Mouse (Mus musculus): ENCODE data around the gene Plin3.

Gene Plin3

DNA sequence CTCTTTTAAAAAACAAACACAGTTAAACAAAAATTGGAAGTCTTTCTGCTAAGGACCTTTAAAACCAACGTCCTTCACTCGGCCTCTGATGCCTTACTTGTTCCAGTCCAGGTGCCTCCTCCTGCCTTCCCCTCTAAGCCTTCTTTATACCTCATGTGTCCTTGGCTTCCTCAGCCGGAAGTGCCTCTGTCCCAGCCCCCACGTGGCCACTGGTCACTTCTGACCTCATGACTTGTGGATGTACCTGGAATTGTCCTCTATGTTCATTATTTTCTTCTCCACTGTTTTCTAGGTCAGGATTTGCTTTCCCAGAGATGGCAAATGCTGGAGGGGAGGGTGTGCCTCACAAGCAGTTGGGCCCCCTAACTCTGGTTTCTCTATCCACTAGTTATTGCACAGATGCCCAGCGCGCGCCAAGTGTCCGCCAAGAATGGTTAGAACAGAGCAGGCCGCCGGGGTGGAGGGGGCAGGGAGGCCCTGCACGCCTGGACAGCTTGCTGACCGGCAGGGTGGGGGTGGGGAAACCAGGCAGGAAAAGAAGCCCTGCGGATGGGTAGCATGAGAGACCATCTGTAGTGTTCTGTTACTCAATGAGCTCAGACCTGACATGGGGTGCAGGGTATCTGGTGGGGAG is 9.8 kb upstream of the Plin3 start:
- DNase-seq (ENCODE audit: low spot score in 2 of 2) = no peak

DNA sequence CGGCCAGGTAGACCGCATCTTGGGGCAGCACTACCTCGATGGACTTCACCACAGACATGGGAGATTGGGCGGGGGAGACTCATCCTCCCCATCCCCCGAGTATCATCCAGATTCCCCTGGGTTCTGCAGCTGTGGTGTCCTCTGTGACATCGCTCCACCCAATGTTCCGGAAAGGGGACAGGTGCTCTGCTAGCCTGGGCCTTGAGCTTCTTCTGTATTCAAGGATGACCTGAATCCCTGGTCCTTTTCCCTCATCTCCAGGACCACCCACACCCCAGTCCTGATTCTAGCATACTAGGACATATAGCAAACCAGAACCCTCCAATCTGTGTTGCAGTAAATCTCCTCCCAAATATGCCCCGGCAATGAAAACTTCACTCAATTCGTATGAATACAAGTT is 7.5 kb upstream of the Plin3 start, which contains the start of gene Arrdc5:
Gene Arrdc5, minus strand, starts transcription at position 101 of the 400 bp plus-strand sequence.
- DNase-seq (ENCODE audit: low spot score in 2 of 2) = no peak

DNA sequence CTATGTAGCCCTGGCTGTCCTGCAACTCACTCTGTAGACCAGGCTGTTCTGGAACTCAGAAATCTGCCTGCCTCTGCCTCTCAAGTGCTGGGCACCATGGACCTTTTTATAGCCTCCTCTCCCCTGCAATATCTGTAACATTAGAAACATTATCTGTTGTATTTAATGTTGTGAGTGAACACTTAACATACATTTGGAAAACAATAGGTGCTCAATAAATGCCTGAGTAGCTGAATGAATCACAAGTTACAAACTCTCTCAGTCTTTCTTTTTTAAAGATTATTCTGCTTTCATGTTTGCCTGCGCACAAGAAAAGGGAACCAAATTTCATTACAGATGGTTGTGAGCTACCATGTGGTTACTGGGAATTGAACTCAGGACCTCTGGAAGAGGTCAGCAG is 5.6 kb upstream of the Plin3 start:
- DNase-seq (ENCODE audit: low spot score in 2 of 2) = no peak

DNA sequence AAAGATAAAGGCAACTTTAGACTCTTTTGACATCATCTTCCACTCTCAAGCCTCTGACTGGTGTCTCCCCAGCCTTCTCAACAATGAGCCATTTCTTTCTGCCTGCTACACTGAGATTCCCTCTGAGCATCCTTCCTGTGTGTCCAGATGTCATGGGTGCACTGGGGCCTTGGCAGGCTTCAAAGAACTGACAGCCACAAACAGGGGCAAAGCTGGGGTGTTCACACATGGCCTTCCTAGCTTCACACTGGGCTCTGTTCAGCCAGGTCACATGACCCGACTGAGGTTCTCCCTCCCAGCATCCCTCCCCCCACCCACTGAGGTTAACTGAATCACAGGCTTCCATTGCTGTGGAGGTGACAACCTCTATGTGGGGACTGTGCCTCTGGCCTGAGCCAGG is 3.5 kb upstream of the Plin3 start:
- DNase-seq (ENCODE audit: low spot score in 2 of 2) = no peak

DNA sequence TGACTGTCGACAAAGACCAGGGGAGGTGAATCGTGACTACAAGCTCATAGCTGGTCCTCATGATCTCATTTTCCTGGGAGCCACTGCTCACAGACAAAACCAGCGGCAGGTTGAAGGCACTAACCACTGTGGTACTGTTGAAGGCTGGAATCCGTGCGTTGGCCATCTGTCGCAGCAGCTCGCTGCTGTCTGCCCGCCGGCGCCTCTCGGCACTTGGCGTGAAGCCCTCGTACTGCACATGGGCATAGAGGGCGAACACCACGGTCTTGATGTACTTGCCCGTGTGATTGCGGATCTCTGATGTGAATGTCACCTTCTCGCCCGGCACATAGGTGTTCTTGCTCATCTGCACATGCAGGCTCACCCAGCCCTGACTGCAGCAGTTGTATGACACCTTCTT is 1.6 kb upstream of the Plin3 start:
- DNase-seq (ENCODE audit: low spot score in 2 of 2) = peak in 1 of 2 experiments; percentile 49

DNA sequence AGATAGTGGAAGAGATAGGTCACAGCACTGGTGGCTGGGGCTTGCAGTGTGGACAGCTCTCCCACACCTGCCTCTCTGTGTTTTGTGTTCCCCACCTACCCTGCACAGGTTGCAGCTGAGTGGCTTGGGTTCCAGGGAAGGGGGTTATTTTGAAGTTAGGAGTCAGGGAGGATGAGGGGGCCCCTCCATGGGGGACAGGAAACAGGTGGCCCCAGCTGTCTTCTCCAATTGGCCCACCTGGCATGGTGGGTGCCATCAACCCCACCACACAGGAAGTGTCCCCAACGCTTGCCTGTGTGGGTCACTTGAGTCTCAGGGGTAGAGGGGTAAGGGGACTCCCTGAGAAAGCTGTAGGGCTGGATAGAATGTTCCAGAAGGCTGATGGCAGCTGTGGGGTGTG is 618 bp upstream of the Plin3 start:
- DNase-seq (ENCODE audit: low spot score in 2 of 2) = no peak

DNA sequence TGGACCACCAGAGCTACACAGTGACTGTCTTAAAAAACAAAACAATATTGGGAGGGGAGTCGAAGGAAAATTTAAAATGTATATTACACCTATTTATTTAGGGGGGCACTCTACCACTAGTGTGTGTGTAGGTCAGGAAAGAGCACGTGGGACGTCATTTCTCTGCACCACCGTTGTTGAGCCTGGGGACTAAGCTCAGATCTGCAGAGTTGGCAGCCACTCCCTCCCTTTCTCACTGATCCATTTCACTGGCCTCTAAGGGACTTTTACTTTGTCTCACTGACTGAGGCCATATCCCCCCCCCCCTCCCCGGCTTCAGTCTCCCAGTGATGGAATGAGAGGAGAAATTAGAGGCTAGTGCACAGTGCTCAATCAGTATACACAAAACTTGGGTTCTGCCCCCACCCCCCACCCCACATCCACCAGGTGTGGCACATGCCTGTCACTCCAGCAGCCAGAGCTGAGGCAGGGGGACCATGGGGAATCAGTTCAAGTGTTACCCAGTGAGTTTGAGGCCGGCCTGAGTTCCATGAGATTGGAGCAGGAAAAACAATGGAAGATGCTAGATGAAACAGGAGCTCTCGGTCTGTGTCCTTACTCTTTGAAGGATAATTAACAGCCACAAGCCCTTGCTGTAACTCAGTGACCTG is 722 bp downstream of the Plin3 start:
- no peak for DNase-seq (ENCODE audit: low spot score in 2 of 2)

DNA sequence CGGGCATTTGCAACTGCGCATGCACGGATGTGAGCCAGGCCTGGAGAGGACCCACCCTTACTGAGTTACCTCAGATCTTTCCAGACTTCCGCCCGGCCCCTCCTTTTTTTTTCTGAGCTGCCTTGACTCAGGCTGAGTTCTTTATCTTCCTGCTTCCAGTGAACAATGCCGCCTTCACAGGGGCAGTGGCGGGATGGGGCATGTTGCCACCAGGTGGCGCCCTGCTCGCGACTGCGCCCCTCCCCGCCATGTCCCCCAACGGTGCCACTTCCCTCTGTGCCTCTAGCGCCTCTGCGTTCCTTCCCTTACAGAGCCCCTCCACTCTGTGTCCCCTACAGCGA is 1.5 kb downstream of the Plin3 start:
- DNase-seq (ENCODE audit: low spot score in 2 of 2) = peak in 1 of 2 experiments; percentile 59

DNA sequence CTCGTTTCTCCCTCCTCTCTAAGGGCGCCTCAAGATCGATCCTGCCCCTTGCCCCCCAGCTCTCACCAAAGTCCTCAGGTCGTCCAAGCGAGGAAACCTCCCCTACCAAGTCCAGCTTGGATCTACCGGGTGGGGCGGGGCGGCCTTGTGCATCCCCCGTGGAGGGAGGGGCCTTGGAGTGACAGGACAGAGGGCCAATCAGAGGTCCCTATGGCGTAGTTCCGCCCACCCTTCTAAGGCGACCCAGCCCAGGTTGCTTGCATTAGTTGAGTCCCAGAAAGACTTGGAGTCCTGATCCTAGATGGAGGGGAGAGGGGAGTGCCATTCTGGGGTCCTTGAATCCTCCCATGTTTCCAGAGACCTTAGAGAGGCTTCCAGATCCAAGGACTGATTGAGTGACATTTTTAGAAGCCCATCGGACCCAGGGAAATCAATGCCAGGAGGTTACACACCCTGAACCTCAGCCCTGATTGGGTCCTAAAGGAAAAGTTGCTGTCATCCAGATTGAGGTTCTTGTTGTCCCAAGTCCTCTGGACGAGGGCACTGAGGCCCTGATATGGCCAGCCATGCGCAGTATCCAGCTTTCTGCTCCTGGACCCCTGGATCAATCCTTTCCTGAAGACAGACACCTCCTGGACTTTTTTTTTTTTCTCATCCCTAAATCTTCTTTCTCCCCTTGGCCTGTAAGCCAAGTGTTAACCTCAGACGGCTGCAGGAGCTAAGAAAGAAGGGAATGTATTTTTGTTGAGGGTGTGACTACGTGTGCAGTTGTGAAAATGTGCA is 2.1 kb downstream of the Plin3 start:
- peak in 1 of 2 experiments; percentile 64 for DNase-seq (ENCODE audit: low spot score in 2 of 2)

DNA sequence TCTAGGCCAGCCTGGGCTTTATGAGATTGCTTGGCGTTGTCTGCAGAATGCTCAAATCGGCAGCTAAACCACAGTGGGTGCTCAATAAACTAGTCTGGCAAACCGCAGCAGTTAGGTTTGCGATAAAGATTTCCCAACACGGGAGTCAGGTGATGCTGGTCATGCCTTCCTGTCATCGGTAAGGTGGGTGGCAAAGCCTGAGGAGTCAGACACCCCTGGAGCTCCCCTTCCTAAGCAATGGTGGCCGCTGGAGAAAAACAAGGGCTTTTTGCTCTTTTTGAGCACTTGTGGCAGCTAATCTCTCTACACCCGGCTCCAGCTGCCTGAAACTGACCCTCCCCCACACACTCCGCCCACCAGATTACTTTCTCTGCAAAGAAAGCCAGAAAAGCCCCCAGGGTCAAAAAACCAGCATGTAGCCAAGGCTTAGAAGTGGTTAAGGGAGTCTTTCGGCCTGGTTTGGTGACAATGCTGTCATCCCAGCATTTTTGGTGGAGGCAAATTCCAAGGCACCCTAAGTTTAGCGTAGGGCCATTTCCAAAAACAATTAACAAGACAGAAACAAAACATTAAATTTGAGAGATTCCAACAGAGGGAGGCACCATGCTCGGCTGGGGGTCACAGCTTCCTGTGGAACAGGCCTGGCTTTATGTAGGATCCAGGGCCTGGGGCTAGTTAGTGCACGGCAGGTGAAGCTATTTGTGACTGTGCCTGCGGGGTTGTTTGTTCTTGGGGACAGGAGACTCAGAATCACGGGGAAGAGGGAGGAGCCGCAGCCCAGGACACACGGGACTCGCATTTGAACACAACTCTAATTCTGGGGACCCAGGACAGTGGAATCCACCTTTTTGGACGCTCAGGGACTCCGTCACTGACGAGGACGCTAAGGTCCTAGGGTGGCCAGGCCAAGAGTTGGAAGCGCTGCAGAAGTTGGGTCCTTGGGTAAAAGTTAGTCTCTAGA is 3.0 kb downstream of the Plin3 start:
- no peak for DNase-seq (ENCODE audit: low spot score in 2 of 2)

DNA sequence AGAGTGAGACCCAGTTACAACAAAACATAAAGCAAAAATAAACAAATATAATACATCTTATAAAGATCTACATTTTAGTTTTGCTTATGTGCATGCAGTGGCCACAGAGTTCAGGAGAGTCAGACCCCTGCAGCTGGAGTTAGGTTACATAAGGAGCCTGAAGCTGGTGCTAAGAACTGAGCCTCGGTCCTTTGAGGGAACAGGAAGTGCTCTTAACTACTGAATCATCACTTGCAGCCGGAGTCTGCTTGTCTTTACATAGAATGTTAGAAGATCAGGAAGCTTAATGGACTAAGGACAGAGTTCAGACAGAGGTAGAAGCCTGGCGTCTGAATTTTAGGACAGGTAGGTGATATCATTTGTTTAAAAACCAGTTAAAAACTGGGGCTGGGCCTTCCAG is 3.8 kb downstream of the Plin3 start:
- DNase-seq (ENCODE audit: low spot score in 2 of 2) = no peak

DNA sequence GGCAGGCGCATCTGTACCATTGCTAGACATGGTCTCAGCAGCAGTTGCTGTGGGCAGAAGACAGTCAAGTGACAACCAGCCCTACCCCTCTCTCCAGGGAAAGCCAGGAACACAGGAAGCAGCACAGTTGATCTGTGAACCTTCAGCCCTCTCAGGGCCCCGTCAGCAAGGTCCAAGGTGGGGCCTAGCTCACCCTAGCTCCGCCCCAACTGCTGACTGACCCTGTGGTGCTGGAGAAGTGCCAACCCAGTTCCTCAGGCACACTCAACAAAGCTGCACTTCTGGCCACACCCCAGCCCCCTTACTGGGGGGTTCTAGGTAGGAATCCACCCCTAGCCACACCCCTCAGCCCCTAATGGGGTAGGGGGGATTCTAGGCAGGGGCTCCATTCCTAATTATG is 4.8 kb downstream of the Plin3 start:
- no peak for DNase-seq (ENCODE audit: low spot score in 2 of 2)

DNA sequence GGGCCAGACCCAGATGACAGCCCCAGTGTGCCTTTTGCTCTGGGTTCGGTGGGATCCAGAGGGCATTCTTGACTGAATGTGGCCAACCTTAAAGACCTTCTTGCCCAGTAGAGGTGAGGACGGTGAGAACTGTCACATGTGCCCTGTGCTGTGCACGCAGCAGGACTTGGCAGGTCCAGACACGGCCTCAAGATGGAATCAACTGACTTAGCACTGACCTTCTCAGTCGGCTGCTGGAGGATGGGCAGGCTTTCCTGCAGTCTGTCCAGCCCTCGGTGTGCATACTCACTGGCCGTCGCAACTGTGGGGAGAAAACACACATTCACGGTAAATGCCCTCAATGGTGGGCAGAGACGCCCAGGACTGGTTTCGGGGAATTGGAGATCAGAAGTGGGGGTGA is 6.7 kb downstream of the Plin3 start:
- DNase-seq (ENCODE audit: low spot score in 2 of 2) = no peak

DNA sequence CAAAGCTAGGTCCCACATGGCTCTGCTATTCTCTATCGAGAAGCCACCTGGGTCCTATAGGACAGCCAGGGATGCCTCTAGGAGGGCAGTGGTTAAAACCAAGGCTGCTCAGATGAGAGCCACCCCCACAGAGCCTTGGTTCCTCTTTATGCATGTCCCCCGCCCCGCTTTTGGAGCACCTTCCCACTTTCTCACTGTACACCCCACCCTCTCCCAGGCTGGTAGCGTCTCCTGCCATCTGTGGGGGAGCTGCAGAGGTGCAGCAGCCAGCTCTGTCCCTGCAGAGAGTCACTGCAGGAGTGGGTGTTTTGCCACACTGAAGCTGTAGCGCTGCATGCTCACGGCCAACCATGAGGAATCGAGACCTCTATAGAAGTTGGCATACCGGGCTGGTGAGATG is 9.4 kb downstream of the Plin3 start:
- peak in 1 of 2 experiments; percentile 66 for DNase-seq (ENCODE audit: low spot score in 2 of 2)

DNA sequence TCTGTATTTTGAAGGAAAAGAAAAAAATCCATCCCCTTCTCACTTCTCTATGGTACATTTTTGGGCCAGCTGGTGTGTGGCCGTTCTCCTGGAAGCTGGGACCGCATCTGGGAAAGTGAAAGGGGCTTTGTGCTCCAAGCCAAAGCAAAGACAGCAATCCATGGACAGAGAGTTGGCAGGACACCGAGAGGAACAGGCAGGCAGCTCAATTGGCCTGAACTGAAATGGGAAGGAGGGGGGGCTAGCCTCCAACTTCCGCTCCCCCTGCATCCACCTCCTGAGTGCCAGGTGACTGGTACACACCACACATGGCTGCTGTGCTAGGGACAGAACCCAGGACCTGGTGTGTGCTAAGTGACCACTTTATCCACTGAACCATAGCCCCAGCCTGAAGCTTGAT is 9.9 kb downstream of the Plin3 start:
- DNase-seq (ENCODE audit: low spot score in 2 of 2) = no peak

DNA sequence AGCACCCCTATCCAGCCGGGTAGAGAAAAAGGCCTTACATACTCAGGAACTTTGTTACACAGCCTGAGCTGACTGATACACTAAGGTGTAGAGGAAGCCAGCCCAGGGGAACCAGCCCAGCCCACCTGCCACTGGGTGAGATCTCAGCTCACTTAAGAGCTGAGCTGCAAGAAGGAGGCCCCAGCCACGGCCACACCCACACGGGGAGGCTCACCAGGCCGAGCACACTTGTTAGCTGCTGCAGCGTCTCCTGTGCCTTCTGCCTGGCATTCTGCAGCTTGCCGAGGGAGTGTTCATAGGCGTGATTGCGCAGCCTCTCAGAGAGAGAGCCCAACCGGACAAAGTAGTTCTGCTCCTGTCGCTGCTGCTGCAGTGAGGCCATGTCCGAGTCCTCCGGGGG is 11.5 kb downstream of the Plin3 start:
- DNase-seq (ENCODE audit: low spot score in 2 of 2) = no peak

DNA sequence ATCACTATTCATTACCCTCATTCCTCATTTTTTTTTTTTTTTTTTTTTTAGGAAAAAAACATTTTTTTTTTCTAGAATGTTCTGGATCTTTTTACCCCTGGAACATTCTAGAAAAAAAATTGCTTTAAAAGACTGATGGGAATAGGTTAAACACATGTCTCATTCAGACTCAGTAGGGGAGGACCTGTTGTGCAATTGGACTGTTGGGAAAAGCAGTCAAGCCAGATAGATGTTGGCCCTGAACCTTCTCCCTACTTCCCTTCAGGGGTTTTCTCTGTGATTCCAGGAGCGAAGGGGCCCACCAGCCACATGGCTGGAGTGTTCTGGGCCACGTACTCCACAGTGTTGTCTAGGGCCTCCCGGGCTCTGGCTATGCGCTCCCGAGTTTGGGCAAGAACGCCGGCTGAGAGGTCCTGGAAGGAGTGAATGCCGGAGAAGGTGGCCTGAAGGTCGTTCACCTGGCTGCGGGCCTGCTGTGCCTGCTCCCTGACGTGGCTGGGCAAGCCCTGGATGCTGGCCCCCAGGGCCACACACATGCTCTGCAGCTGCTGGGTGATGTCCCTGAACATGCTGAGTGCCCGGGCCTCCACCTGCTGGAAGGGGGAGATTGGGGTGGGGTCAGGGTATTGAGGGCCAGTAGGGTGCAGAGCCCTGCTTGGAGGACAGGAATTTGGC is 13.1 kb downstream of the Plin3 start:
- no peak for DNase-seq (ENCODE audit: low spot score in 2 of 2)

DNA sequence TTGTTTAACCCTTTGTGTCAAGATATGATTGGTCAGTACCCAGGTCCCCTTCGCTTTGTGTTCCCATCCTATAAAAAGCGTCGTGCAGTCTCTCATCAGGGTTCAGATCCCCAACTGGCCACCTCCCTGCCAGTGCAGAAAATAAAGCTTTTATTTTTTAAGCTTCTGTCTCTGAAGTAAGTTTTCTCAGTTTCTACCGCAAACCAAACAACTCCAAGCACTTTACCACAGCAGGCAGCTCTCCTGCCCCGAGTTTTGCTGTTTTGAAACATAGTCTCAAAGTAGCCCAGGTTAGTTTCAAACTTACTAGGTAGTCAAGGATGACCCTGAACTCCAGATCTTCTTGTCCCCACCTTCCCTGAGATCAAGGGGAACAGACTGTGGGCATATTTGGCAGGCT is 14.3 kb downstream of the Plin3 start:
- no peak for DNase-seq (ENCODE audit: low spot score in 2 of 2)

DNA sequence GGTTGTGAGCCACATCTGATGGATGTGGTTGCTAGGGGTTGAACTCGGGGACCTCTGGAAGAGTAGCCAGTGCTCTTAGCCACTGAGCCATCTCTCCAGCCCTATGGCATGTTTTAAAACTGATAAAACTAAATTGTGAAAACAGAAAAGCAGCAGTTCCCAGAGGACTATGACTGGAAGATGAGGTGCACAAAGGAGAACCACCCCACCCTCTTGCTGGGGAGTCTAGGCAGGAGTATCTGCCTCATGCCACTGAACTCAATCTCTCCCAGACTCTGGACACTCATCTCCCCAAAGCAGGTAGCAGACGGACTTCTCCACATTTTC is 15.1 kb downstream of the Plin3 start:
- DNase-seq (ENCODE audit: low spot score in 2 of 2) = no peak

DNA sequence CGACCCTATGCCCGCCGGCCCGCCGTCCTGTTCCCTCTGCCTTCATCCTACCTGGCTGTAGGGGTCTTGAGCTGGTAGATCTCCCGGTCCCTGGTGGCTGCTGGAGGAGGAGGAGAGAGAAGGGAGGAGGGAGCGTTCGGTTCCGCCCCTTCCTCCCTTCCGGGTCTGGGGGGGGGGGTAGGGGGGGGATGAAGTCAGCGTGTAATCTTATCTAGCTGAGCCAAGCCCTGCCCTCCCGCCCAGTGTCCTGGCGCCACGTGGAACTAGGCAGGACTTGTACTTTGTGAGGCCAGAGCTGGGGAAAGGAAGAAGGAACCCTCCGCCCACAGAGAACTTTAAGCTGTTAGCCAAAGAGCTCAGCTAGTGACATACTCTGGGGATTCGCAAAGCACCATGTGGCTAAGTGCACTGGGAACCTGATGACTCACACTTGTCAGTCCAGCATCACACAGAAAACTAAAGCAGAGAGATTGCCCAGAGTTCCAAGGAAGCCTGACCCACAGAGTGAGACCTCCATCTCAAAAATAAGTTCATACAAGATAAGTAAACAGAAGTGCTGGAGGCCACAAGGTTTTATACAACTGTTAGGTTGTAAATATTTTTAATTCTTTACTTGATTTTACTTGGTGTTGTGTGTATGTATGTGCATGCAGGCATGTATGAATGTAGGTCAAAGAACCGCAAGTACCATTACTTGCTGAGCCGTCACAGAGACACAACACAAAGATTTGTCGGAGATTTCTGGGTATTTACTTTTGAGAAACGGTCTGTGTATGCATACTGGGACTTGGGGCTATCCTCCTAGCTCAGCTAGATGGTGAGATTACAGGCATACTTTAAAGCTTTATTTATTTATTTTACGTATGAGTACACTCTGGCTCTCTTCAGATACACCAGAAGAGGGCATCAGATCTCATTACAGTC is 15.8 kb downstream of the Plin3 start, which contains the start of gene Ticam1:
Gene Ticam1, minus strand, starts transcription at position 144 of the 924 bp plus-strand sequence.
- peak; percentile 76 to 78 for DNase-seq (ENCODE audit: low spot score in 2 of 2)
